Mouse (Mus musculus): ENCODE results near the gene Nkain4.

The Nkain4 gene

DNA sequence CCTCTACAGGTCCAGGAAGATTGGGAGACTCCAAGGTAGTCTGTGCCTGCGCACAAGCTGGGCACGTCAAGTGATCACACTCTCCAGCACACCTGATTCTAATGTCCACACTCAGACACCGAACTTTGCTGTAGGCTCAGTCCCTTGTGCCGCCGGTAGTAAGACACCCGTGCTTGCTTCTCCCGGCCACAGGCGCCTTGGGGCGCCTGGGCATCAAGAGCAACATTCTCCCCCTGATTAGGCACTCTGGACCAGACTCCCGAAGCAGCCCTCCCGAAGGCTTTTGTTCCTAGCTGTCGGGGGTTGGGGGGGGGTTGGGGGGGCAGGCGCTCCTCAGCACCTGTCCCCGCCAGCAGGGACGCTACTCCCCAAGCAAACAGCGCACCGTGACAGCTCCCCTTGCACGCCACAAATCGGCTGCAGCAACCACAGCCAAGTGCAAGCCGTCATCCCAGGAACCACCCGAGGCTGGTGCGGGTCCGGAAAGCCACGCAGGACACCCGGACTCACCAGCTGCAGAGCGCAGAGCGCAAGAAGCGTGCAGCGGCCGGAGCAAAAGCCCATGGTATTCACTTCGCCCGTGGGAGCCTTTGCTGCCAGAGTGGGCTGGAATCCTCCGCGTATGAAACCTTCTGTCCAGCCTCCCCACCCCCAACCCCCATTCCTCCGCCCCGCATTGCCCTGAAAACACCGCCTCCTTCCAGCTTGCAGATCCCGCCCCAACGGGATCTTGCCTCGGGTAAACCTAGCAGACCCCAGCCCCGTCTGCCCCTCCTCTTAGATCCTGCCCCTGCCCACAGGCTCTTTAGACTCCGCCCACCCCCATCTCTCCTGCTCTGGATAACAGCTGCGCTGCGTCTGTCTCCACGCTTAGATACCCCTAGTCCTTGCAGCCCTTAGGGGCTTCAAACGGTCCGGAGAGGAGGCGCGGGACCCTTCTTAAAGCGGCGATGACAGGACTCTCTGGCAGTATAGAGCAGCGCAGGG, at the start of gene Nkain4:
TSS of gene Nkain4 (minus strand) at position 639 of the 987 bp plus-strand sequence.
- peak; percentile 53 for DNase-seq

- DNase-seq, result no peak
Observed at GRCm38 (mm10) chr2:180996905-180997304, 42.4 kb upstream of the Nkain4 start.

GRCm38 (mm10) chr2:180996436-180996835, 41.9 kb upstream of the Nkain4 start:
- DNase-seq, result peak; percentile 30

DNA sequence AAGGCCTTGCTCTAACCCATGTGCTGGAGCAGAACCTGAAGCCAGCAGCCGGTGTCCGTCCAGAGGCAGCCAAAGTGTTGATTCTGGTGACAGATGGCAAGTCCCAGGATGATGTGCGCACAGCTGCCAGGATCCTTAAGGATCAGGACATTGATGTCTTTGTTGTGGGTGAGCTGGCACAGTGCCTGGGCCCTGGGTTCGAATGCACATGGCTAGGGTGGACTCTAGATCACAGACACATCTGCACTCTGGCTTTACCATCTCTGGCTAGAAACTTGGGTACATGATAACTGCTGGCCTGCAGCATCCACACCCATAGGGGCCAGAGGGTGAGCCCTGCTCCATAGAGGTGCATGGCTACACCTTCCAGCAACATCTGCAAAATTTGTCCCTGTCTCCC, 41.0 kb upstream of the Nkain4 start:
- DNase-seq, result no peak

DNA sequence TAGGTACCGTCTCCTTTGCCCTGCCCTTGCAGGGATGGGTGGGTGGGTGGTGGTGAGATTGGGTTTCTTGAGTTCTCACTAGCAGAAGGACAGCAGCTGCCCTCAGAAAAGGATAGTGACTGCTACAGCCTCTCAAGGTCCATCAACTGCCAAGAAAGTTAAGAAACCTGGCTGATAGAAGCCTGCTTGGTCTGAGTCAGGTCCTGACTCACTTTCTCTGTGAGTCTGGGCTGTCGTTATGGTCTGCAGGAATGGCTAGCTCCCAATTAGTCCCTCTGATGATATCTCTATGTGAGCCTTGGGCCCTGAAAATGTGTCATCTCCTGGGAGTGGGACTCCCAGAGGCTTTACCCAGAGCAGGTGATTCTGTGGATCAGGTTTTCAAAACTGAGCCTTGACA, 39.9 kb upstream of the Nkain4 start:
- DNase-seq, result no peak

GRCm38 (mm10) chr2:180990347-180990746, 35.8 kb upstream of the Nkain4 start:
- DNase-seq, result no peak

GRCm38 (mm10) chr2:180988948-180989347, 34.4 kb upstream of the Nkain4 start:
- no peak for DNase-seq

DNA sequence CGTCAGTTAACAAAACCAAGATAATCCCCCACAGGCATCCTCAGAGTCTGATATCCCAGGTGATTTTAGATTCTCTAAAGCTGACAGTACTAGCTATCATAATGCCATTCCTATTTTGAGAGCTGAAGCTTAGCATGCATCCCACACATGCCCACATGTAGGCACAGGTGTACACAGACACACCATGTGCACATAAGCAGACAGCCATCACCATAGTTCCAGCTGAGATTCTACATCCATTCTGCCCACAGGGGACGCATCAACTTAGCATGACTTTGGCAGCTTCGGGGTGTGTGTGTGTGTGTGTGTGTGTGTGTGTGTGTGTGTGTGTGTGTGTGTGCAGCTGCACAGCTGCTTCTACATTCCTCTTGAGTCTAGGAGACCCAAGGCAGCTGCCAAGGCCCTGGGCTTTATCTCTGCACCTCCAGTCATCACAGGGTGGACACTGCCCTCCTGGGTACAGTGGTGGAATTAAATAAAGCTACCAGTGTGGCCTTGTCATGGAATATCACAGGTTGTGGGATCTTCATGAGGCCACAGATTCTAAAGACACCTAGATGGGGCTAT, 33.9 kb upstream of the Nkain4 start:
- DNase-seq, result no peak

GRCm38 (mm10) chr2:180987432-180988030, 33.0 kb upstream of the Nkain4 start:
- no peak for DNase-seq

DNA sequence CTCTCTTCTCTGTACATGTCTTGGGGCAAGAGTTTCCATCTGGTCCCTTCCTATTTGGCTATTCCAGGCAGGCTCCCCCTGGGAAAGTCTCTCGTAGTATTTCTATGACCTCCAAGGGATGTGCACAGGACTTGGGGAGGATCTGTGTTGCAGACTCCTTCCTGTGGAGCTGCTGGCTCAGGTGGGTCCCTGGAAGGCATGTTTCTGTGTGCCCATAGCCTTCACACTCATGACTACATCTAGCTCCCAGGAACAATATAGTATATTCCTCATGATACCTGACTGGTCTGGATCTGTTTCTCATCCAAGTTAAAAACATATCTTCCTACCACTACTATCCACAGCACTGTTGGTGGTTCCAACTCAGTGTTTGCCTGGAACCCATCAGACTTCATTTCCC, 32.5 kb upstream of the Nkain4 start:
- no peak for DNase-seq

GRCm38 (mm10) chr2:180986449-180986848, 31.9 kb upstream of the Nkain4 start, which contains the start of gene Col20a1:
Gene Col20a1 (plus strand): TSS chr2:180986535.
- no peak for DNase-seq

DNA sequence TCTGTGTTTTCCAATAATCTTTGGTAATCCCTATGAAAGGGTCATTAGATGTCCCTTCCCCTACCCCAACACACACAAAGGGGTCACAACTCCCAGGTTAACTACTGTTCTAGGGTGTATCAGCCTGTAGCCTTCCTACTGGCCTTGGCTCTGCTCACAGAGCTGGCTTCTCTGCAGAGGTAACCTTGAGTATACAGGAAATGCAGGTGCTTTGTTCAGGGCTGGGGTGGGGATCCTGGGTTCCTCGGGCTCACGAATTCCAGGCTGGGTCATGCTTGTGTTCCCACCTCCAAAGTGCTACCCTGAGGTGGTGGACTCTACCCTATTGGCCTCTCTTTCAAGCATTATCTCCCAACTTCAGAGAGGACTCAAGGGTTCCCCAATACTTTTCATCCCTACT, 31.1 kb upstream of the Nkain4 start:
- DNase-seq, result no peak

- no peak for DNase-seq
Observed at GRCm38 (mm10) chr2:180981133-180981532, 26.6 kb upstream of the Nkain4 start.

GRCm38 (mm10) chr2:180967010-180967763, 12.7 kb upstream of the Nkain4 start, which contains the start of gene Arfgap1:
Gene Arfgap1 (plus strand): TSS chr2:180967225.
- DNase-seq, result peak; percentile 94

DNA sequence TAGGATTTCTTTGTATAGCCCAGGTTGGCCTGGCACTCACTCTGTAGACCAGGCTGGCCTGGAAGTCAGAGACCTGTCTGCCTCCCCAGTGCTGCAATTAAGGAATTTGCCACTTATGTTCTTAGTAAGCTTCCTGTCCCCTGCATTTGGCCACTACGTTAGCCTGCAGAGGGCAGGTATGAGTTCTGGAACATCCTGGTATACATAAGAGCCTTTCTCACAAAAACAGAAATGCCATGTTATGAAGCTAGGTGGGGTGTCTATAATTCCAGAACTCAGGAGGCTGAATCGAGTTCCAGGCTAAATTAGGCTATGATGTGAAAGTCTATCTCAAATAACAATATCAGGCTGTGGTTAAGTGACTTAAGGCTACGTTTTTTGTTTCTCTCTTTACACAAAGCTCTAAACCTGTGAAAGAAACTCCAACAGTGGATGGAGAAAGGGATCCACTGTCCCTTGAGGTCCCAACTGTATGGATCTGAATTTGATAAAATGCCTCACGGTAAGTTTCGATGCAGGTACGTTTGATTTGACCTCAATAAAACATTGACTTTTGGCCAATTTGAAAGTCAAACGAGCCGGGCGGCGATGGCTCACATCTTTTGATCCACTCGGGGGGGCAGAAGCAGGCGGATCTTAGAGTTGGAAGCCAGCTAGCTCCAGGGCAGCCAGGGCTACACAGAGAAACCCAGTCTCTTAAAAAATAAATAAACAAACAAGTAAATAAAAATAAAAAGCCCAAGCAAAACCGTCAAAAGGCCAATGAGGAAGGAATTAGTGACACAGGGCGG, 11.8 kb upstream of the Nkain4 start:
- DNase-seq, result no peak

- peak; percentile 72 for DNase-seq
Observed at GRCm38 (mm10) chr2:180963956-180964355, 9.5 kb upstream of the Nkain4 start.

- DNase-seq, result no peak
Observed at GRCm38 (mm10) chr2:180962616-180963308, 8.3 kb upstream of the Nkain4 start.

DNA sequence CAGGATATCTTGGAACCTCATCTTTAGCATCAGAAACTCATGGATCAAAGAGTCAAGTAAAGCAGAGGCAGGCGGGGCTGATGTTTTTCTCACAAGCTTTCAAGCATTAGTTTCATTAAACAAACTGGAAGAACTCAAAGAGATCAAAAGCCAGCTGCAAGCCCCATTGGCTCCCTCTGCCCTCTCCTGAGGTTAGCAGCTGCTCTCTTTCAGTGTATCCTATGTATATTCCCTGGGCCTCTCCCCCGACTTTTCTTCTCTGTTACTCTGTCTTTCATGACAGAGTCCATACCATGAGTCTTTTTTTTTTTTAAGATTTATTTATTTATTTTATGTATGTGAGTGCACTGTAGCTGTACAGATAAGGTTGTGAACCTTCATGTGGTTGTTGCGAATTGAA, 5.7 kb upstream of the Nkain4 start:
- DNase-seq, result no peak

DNA sequence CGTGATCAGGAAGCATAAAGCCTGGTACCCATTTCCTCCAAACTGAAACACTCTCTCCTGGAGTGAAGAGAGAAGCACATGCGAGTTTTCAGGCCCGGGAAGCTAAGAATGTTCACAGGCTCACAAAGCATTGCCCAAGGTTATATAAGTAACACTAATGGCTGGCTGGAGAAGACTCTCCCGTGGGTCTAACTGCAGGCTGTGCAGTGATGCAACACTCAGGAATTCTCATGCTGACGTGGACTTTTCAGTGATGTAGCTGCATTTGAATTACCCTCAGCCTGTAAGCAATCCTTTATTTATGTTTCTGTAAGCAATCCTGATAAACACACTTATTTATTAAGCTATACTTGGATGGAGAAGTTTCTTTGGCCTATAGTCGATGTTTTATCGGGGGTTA, 5.1 kb upstream of the Nkain4 start:
- no peak for DNase-seq

DNA sequence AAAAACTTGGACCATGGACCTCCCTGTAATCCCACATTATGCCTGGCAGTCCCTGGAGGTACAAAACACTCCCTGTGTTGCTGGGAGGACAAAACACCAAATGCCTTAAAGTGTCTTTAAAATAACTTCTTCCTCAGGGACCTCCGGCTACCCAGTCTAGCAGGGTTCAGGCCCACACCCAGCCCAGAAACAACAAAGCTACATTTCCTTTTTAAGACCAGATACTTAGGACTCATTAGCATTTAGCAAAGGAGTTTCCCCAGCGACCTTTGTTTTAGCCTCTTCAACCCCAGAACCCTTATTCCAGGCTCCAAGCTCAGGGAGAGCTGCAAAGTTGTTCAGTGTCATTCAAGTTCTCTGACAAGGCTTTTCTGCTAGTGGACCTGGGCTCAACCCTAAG, 861 bp downstream of the Nkain4 start:
- DNase-seq, result no peak

DNA sequence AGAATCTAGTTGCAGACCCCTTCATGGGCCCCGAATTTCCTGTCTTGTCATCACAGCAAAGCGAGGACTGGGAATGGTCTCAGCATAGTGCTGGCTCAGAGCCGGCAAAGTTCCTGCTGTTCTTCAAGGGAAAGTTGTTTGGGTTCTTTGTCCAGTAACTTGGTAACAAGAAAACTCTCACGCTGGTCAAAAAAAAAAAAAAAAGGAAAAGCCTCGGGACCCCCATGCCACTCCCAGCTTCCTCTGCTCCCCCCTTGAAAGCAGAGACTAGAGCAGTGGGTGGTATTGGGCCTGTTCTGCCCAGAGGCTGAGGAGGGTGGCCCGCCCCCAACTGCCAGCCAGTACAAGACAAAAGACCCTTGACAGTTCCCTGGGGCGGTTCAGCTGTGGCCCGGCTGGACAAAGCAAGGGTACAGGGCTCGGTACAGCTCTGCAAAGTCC, 1.7 kb downstream of the Nkain4 start:
- peak; percentile 16 for DNase-seq
